Mouse (Mus musculus): Measurements from ENCODE around the gene Cyp2b23. TPM values are rescaled to one million over a fixed set of nuclear protein-coding genes. Genes with fewer than 3 reads are reported as not detected.
A peak's percentile ranks its signal among the peaks of the same experiment; 100 is the strongest.
"Not testable (repeated sequence)": the region's sequence is repeated elsewhere in the genome, so short reads cannot be mapped to it uniquely, and the experiment has no call there.

Gene Cyp2b23
- total and polyA plus RNA-seq, 3 experiments: not detected

- Histone ChIP-seq H3K4me3 (replicated peaks in 1 of 3; ENCODE audit: low read depth in 2 of 3, low read length in 2 of 3, poor library complexity in 1 of 3) (no peak overlapping the region), H3K4me2 (ENCODE audit: insufficient read depth, low read depth, poor library complexity, severe bottlenecking) (peak overlapping the region; percentile 10; the same call in 1 of the 2 replicates), H3K36me3 (replicated peaks in 1 of 2; ENCODE audit: control insufficient read depth in 1 of 2, insufficient read depth in 1 of 2, low read length in 1 of 2) (no peaks in the 10 kb centered on the region), H3K27me3 (replicated peaks) (peaks cover 16% of the 10 kb centered on the region), H3K4me1 (ENCODE audit: control insufficient read depth in 1 of 2, insufficient read depth in 2 of 2) (no peaks in the 10 kb centered on the region), H3K9ac (ENCODE audit: insufficient read depth, low read depth) (no peak overlapping the region), H3K79me2 (replicated peaks; ENCODE audit: control insufficient read depth, extremely low read depth, insufficient read depth, poor library complexity, severe bottlenecking) (no peaks in the 10 kb centered on the region), H3K27ac (ENCODE audit: insufficient read depth, low read depth) (no peak overlapping the region), H3K9me3 (replicated peaks; ENCODE audit: low read length) (no peaks in the 10 kb centered on the region)
- dilution Hi-C loops (cut with MboI; ENCODE audit: extremely low pct_ligation_motif_present, extremely low pct_unique_long_range_greater_than_20kb, low sequenced_read_pairs) (no loop called here), in situ Hi-C loops (cut with MboI; ENCODE audit: low pct_ligation_motif_present, low pct_unique_long_range_greater_than_20kb, low sequenced_read_pairs) (no loop called here)
- DNase-seq (ENCODE audit: extremely low read depth): no peak
- TF ChIP-seq ZNF384 (IDR thresholded peaks at IDR 0.05; ENCODE audit: low read depth, low read length) (peak; percentile 49; the same call in 1 of the 2 replicates), MAZ (IDR thresholded peaks at IDR 0.05; ENCODE audit: low read depth, low read length) (no peak)
These were observed 20.8 kb upstream of the Cyp2b23 start for GRCm38 (mm10) chr7:26707061-26707460.

- H3K36me3 ChIP-seq (replicated peaks in 1 of 2; ENCODE audit: control insufficient read depth in 1 of 2, insufficient read depth in 1 of 2, low read length in 1 of 2); H3K79me2 ChIP-seq (replicated peaks; ENCODE audit: control insufficient read depth, extremely low read depth, insufficient read depth, poor library complexity, severe bottlenecking); H3K9ac ChIP-seq (ENCODE audit: insufficient read depth, low read depth); H3K27ac ChIP-seq (ENCODE audit: insufficient read depth, low read depth); H3K4me1 ChIP-seq (ENCODE audit: control insufficient read depth in 1 of 2, insufficient read depth in 2 of 2); H3K4me3 ChIP-seq (replicated peaks in 1 of 3; ENCODE audit: low read depth in 2 of 3, low read length in 2 of 3, poor library complexity in 1 of 3); DNase-seq (ENCODE audit: extremely low read depth); H3K4me2 ChIP-seq (ENCODE audit: insufficient read depth, low read depth, poor library complexity, severe bottlenecking); in situ Hi-C loops (cut with MboI; ENCODE audit: low pct_ligation_motif_present, low pct_unique_long_range_greater_than_20kb, low sequenced_read_pairs); H3K9me3 ChIP-seq (replicated peaks; ENCODE audit: low read length); dilution Hi-C loops (cut with MboI; ENCODE audit: extremely low pct_ligation_motif_present, extremely low pct_unique_long_range_greater_than_20kb, low sequenced_read_pairs): not testable (repeated sequence)
- H3K27me3 ChIP-seq (replicated peaks): peaks cover 11% of the 10 kb centered on the region
These were observed 20.0 kb upstream of the Cyp2b23 start for GRCm38 (mm10) chr7:26706191-26706590.

- Histone ChIP-seq H3K9ac (ENCODE audit: insufficient read depth, low read depth) (no peak overlapping the region), H3K4me1 (ENCODE audit: control insufficient read depth in 1 of 2, insufficient read depth in 2 of 2) (no peaks in the 10 kb centered on the region), H3K4me3 (replicated peaks in 1 of 3; ENCODE audit: low read depth in 2 of 3, low read length in 2 of 3, poor library complexity in 1 of 3) (no peak overlapping the region), H3K36me3 (replicated peaks in 1 of 2; ENCODE audit: control insufficient read depth in 1 of 2, insufficient read depth in 1 of 2, low read length in 1 of 2) (no peaks in the 10 kb centered on the region), H3K4me2 (ENCODE audit: insufficient read depth, low read depth, poor library complexity, severe bottlenecking) (no peak overlapping the region), H3K9me3 (replicated peaks; ENCODE audit: low read length) (no peaks in the 10 kb centered on the region), H3K27me3 (replicated peaks) (peaks cover 12% of the 10 kb centered on the region), H3K79me2 (replicated peaks; ENCODE audit: control insufficient read depth, extremely low read depth, insufficient read depth, poor library complexity, severe bottlenecking) (no peaks in the 10 kb centered on the region), H3K27ac (ENCODE audit: insufficient read depth, low read depth) (no peak overlapping the region)
- in situ Hi-C loops (cut with MboI; ENCODE audit: low pct_ligation_motif_present, low pct_unique_long_range_greater_than_20kb, low sequenced_read_pairs): no loop called here
- no peak for DNase-seq (ENCODE audit: extremely low read depth)
- dilution Hi-C loops (cut with MboI; ENCODE audit: extremely low pct_ligation_motif_present, extremely low pct_unique_long_range_greater_than_20kb, low sequenced_read_pairs): no loop called here
- TF ChIP-seq SMC3 (IDR thresholded peaks at IDR 0.05; ENCODE audit: low read depth, low read length) (no peak), MXI1 (IDR thresholded peaks at IDR 0.05; ENCODE audit: low read depth, low read length) (no peak), CHD2 (IDR thresholded peaks at IDR 0.05; ENCODE audit: low read length) (no peak), BHLHE40 (IDR thresholded peaks at IDR 0.05; ENCODE audit: low read depth, low read length) (no peak), CTCF (conservative IDR thresholded peaks at IDR 0.05 in 1 of 2, IDR thresholded peaks at IDR 0.05 in 1 of 2; ENCODE audit: low read depth in 2 of 2, low read length in 2 of 2) (no peak), POLR2A (IDR thresholded peaks at IDR 0.05; ENCODE audit: low read depth, low read length) (no peak), USF2 (conservative IDR thresholded peaks at IDR 0.05; ENCODE audit: low read depth, low read length) (no peak), ZC3H11A (IDR thresholded peaks at IDR 0.05; ENCODE audit: low read depth, low read length) (no peak), ZMIZ1 (IDR thresholded peaks at IDR 0.05; ENCODE audit: low read depth, low read length) (no peak), NRF1 (IDR thresholded peaks at IDR 0.05; ENCODE audit: low read depth, low read length) (no peak), MEF2A (IDR thresholded peaks at IDR 0.05; ENCODE audit: borderline replicate concordance, low read depth, low read length) (no peak), KAT2A (IDR thresholded peaks at IDR 0.05; ENCODE audit: insufficient replicate concordance, low read length) (no peak), UBTF (IDR thresholded peaks at IDR 0.05; ENCODE audit: low read depth, low read length) (no peak), POLR2AphosphoS2 (IDR thresholded peaks at IDR 0.05; ENCODE audit: low read depth, low read length) (no peak), RCOR1 (conservative IDR thresholded peaks at IDR 0.05; ENCODE audit: low read depth, low read length) (no peak), EP300 (IDR thresholded peaks at IDR 0.05; ENCODE audit: low read length) (no peak)
These were observed 13.9 kb upstream of the Cyp2b23 start for GRCm38 (mm10) chr7:26700151-26700550.

Measured in CH12.LX (cell line).